Mouse (Mus musculus): ENCODE data around the gene Cebpzos. TPM values are rescaled to one million over a fixed set of nuclear protein-coding genes. Genes with fewer than 3 reads are reported as not detected.

Cebpzos gene
- polyA plus RNA-seq, 1 experiment from 2014 or later = 118 TPM

- peaks cover 96% of the 10 kb centered on the region for H3K36me3 ChIP-seq
- WGBS = 88% methylated on average over 8 of the region's 8 CpGs
Measured at GRCm38 (mm10) chr17:78953240-78953639, 36.9 kb downstream of the Cebpzos start.

GRCm38 (mm10) chr17:78959473-78959872 is 43.2 kb downstream of the Cebpzos start:
- Histone ChIP-seq H3K4me3 (no peak overlapping the region), H3K4me1 (replicated peaks) (no peaks in the 10 kb centered on the region), H3K9me3 (no peaks in the 10 kb centered on the region), H3K36me3 (peaks cover 92% of the 10 kb centered on the region), H3K27ac (no peak overlapping the region), H3K27me3 (ENCODE audit: insufficient read depth, poor library complexity, severe bottlenecking) (no peaks in the 10 kb centered on the region)
- no peak for DNase-seq (ENCODE audit: low spot score)
- 86% methylated on average over 6 of the region's 6 CpGs for WGBS

More at GRCm38 (mm10) chr17:78953240-78953639, 36.9 kb downstream of the Cebpzos start:
- Histone ChIP-seq H3K4me3 (no peak overlapping the region), H3K27ac (no peak overlapping the region), H3K27me3 (ENCODE audit: insufficient read depth, poor library complexity, severe bottlenecking) (no peaks in the 10 kb centered on the region), H3K4me1 (replicated peaks) (no peaks in the 10 kb centered on the region), H3K9me3 (no peaks in the 10 kb centered on the region)
- no peak for DNase-seq (ENCODE audit: low spot score)

- peaks cover 85% of the 10 kb centered on the region for H3K36me3 ChIP-seq
- DNase-seq (ENCODE audit: low spot score) = no peak
- no peaks in the 10 kb centered on the region for H3K9me3 ChIP-seq
- H3K4me3 ChIP-seq = no peak overlapping the region
- H3K4me1 ChIP-seq (replicated peaks) = no peaks in the 10 kb centered on the region
- H3K27ac ChIP-seq = no peak overlapping the region
- no peaks in the 10 kb centered on the region for H3K27me3 ChIP-seq (ENCODE audit: insufficient read depth, poor library complexity, severe bottlenecking)
- 87% methylated on average over 1 of the region's 1 CpGs for WGBS
Measured at GRCm38 (mm10) chr17:78964387-78964786, 48.1 kb downstream of the Cebpzos start.

- Histone ChIP-seq H3K4me1 (replicated peaks) (no peaks in the 10 kb centered on the region), H3K27me3 (ENCODE audit: insufficient read depth, poor library complexity, severe bottlenecking) (no peaks in the 10 kb centered on the region), H3K27ac (no peak overlapping the region), H3K36me3 (peaks cover 78% of the 10 kb centered on the region), H3K4me3 (no peak overlapping the region), H3K9me3 (no peaks in the 10 kb centered on the region)
- 94% methylated on average over 11 of the region's 11 CpGs for WGBS
- DNase-seq (ENCODE audit: low spot score) = no peak
Measured at GRCm38 (mm10) chr17:78966092-78966883, 50.0 kb downstream of the Cebpzos start.

- DNase-seq (ENCODE audit: low spot score) = no peak
- Histone ChIP-seq H3K9me3 (no peaks in the 10 kb centered on the region), H3K4me1 (replicated peaks) (no peaks in the 10 kb centered on the region), H3K27me3 (ENCODE audit: insufficient read depth, poor library complexity, severe bottlenecking) (no peaks in the 10 kb centered on the region), H3K27ac (no peak overlapping the region), H3K36me3 (peaks cover 81% of the 10 kb centered on the region), H3K4me3 (no peak overlapping the region)
- 85% methylated on average over 3 of the region's 3 CpGs for WGBS
Measured at GRCm38 (mm10) chr17:78968500-78968899, 52.2 kb downstream of the Cebpzos start.

Other genes starting within 250 kb of the Cebpzos start
- 4.8 and 6.0 TPM in 2 replicates for gene Strn, start 179.3 kb upstream of the Cebpzos start, polyA plus RNA-seq (2016; fragmentation: Nextera tagmentation; extraction: Ambion mirVana)
- gene Heatr5b, start 81.1 kb upstream of the Cebpzos start, polyA plus RNA-seq (2016; fragmentation: Nextera tagmentation; extraction: Ambion mirVana) = 14.9 and 16.0 TPM in 2 replicates
- gene Gpatch11, start 80.9 kb upstream of the Cebpzos start, polyA plus RNA-seq (2016; fragmentation: Nextera tagmentation; extraction: Ambion mirVana) = 34.3 and 36.2 TPM in 2 replicates
- gene Eif2ak2, start 33.9 kb upstream of the Cebpzos start, polyA plus RNA-seq (2016; fragmentation: Nextera tagmentation; extraction: Ambion mirVana) = 4.9 and 5.2 TPM in 2 replicates
- 0.17 TPM in 1 of 2 replicates, not detected in the other for gene Sult6b1, start 9.5 kb upstream of the Cebpzos start, polyA plus RNA-seq (2016; fragmentation: Nextera tagmentation; extraction: Ambion mirVana)
- 39.5 and 50.2 TPM in 2 replicates for gene Cebpz, start 20.6 kb downstream of the Cebpzos start, polyA plus RNA-seq (2016; fragmentation: Nextera tagmentation; extraction: Ambion mirVana)
- 46.6 and 58.2 TPM in 2 replicates for gene Ndufaf7, start 20.6 kb downstream of the Cebpzos start, polyA plus RNA-seq (2016; fragmentation: Nextera tagmentation; extraction: Ambion mirVana)
- gene Prkd3, start 104.3 kb downstream of the Cebpzos start, polyA plus RNA-seq (2016; fragmentation: Nextera tagmentation; extraction: Ambion mirVana) = 34.4 and 42.7 TPM in 2 replicates
- gene Qpct, start 135.4 kb downstream of the Cebpzos start, polyA plus RNA-seq (2016; fragmentation: Nextera tagmentation; extraction: Ambion mirVana) = 4.6 and 5.1 TPM in 2 replicates